Mouse (Mus musculus): ENCODE data around the gene Rptor. TPM values are rescaled to one million over a fixed set of nuclear protein-coding genes. Genes with fewer than 3 reads are reported as not detected.

Rptor gene
- total RNA-seq, 2 experiments from 2014 or later, result 6.7 to 10.1 TPM

DNA sequence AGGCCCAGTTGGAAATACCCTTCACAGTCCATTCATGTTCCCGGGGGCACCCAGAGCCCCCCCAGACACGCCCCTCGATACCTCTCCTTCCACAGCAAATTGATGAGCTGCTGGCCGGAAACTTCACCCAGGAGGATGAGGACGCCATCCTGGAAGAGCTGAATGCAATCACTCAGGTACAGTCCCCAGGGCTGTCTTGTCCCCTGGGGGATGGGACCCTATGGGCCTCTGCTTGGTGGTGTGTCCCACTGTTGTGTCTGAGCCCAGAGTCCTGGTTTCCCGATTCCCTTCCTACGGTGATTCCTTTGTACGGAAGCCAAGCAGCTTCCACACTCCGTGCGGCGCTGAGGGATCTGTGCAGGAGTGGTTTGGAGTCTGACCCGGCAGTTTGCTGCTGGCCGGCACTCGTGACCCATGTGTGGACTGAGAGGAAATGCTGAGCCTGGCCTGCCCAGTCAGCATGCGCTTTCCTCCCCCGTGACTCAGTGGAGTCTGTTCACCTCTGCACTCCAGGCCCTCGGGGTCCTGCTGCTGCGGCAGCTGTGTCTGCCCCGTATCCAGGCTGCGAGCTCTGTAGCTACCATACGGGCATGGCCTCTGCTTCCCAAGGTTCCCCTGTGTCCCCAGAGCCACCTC lies 314.2 kb downstream of the Rptor start:
- ATAC-seq (replicated peaks; ENCODE audit: low FRiP score, poor library complexity, severe bottlenecking), result no peak

DNA sequence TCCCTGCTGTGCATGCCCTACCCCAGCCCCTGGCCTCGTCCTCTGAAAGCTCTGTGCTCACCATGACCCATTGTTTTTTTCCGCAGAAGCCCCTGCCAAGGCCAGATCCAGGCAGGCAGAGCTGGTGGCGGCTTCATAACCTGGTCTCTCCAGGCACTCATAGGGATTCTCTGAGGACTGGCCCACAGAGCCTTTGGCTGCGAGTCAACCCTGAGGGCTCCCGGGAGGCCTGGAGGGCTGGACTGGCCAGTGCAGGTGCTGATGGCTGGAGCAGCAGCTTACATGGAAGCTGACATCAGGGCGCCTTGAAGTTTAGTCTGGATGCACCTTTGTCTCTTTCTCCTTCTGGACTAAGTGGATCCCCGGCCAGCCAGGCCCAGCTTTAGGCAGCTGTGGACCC lies 315.8 kb downstream of the Rptor start:
- no peak for ATAC-seq (replicated peaks; ENCODE audit: low FRiP score, poor library complexity, severe bottlenecking)

DNA sequence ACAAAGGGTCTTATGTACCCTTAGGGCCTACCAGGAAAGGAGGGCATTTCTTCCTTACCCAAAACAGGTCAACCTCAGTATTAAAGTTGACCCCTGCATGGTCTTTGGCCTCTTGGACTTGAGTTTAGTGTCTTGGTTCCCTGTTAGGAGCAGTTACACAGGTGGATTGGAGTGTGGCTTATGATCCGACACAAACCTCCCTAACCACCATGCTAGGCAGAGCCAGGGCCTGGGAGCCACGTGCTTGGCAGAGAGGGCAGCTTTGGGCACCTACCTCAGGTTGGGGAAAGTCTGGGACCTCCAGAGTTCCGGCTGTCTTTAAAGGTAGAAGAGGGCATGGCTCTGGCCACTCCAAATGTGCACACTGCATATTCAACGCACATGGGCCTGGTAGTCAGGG lies 316.7 kb downstream of the Rptor start:
- ATAC-seq (replicated peaks; ENCODE audit: low FRiP score, poor library complexity, severe bottlenecking), result no peak

DNA sequence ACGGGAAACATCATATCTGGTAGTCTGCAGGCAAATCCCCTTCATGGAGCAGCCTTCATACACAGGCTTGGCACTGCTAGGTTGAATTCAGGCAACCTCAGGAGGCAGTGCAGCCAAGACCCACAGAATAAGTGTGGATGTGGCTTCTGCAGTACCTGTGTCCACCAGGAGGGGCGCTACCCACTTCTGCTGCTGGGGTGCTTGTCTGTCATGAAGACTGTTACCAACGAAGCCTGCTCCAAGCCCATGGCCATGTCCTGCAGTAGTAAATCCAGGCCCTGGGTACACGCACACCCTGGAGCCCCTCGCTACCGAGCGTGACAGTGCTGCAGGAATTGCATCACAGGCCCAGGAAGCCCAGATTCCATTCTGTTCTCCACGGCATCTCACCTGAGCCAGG lies 317.2 kb downstream of the Rptor start:
- ATAC-seq (replicated peaks; ENCODE audit: low FRiP score, poor library complexity, severe bottlenecking), result peak; percentile 44; the same call in 1 of the 2 replicates

DNA sequence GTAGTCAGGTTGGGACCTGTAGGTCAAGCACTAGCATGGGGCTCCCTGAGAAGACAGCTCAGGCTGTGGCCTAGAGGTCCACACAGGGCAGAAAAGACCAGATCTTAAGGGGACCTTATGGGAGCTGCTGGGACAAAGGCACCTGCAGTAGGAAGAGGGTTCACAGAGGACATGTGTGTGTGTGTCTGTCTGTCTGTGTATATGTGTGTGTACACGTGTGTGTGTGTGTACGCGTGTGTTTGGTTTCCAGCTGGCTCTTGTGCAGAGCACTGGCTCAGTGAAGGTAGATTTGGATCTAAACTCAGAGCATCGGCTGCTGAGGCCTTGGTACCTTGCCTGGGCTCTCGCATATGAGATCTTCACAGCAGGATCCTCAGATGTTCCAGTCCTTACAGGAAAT lies 318.0 kb downstream of the Rptor start:
- no peak for ATAC-seq (replicated peaks; ENCODE audit: low FRiP score, poor library complexity, severe bottlenecking)

DNA sequence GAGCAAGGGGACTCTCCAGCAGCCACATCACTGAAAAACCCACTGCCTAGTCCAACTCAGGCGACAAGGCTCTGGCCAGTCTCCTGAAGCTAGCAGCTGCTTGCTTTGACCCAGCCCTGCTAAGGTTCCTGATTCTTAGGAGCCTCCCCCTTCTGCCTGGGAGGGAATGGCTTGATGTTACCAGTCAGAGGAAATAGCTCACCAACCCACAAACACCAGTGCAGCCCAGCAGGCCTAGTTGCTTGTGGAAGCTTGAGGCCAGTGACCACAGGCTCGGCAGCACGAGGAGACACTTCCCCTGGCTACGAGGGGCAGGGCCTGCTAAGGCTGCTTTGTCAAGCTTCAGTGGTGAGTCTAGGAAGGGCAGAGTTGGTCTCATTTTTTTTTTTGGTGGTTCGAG lies 322.5 kb downstream of the Rptor start:
- ATAC-seq (replicated peaks; ENCODE audit: low FRiP score, poor library complexity, severe bottlenecking), result no peak

DNA sequence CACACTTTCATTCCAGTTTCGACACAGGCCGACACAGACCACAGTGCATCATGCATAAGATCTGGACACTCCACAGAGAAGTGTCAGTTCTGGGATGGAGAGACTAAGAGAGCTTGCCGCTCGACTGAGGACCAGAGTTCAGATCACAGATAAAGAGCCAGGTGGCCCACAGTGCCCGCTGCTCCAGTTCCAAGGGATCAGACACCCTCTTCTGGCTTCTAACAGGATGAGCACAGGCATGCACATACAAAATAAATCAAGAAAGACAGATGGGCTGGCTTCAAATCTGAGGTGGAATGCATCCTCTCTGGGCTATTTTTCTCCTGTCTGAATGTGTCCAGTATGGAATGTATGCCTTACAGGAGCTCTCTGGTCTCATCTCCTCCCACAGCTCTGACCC lies 324.1 kb downstream of the Rptor start:
- ATAC-seq (replicated peaks; ENCODE audit: low FRiP score, poor library complexity, severe bottlenecking), result no peak

DNA sequence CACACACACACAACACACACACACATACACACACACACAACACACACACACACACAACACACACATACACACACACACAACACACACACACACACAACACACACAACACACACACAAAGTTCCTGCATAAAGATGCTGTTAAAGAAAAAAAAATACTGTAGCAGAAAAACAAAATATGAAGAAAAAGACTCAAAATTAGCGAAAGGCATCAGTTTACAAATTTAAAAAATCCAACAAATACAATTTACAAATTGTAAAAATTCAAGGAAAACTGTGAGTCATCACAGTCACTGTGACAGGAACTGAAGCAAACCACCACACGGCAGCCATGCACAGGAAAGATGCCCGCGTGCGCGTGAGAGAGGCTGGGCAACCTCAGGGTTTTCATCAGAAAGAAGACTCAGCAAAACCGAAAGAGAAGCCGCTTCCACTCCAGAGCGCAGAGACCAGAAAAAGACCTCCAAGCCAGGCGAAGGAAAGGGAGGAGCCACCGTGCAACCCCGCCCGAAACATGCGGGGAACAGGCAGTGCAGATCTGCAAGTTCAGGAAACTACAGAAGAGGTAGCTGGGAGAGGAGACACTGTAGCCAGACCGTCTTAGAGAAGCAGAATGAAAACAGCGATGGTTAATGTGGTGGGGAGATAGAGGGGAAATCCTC lies 325.4 kb downstream of the Rptor start:
- ATAC-seq (replicated peaks; ENCODE audit: low FRiP score, poor library complexity, severe bottlenecking), result no peak

DNA sequence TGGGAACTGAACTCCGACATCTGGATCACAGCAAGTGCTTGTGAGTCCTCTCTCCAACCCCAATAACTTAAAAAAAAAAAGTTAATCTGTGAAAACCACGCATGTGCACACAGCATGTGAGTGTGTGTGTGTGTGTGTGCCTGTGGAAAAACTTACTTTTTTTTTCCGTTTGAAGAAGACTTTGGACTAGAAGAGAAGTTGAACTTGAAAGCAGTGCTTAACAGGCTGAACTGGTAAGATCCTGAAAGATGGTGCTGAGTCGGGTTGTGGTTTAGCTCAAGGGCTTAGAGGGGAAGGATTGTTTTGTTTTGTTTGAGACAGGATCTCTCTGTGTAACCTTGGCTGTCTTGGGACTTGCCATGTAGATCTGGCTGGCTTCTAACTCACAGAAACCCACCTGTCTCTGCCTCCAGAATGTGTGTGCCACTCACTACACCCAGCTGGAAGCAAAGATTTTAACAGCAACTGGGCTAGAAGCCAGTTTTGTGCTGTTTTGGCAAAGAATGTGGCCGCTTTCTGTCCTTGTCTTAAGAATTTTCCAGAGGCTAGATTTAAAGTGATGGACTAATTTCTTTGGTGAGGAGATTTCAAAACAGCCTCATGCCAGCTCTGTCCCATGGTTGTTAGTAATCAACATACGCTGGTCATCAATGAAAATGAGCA lies 327.0 kb downstream of the Rptor start:
- ATAC-seq (replicated peaks; ENCODE audit: low FRiP score, poor library complexity, severe bottlenecking), result no peak

DNA sequence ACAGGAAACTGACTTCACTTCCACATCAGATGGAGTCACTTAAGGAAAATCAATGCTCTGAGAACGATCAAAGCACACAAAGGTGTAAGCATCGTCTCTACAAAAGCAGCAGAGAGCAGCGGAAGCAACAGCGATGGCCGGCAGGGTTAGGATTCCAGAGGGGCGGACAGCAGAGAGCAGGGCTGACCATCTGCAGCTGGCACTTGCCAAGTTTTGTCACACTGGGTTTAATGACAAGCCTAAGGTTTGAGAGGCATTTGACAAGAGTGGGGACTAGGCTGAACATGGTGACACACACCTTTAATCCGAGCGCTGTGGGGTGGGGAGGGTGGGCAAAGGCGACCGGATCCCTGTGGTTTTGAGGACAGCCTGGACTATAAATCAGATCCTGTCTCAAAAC lies 329.1 kb downstream of the Rptor start:
- ATAC-seq (replicated peaks; ENCODE audit: low FRiP score, poor library complexity, severe bottlenecking), result no peak

DNA sequence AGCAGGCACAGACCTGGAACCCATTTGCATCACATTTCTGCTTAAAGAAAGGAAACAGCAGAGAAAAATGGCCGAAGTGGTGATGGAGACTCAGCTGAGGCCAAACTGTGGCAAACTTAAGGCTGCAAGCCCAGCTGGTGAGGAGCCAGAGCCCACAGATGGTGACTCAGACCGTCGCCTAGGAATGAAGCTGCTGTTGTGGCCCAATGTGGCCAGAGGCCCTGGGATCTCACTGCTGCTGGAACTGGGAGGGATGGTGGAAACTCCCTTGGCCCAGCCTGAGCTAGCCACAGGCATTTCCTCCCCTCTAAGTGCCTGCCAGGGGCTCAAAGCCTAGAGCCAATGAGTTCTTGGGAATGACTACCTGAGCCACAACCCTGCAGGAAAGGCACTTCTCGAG lies 330.4 kb downstream of the Rptor start:
- ATAC-seq (replicated peaks; ENCODE audit: low FRiP score, poor library complexity, severe bottlenecking), result no peak

DNA sequence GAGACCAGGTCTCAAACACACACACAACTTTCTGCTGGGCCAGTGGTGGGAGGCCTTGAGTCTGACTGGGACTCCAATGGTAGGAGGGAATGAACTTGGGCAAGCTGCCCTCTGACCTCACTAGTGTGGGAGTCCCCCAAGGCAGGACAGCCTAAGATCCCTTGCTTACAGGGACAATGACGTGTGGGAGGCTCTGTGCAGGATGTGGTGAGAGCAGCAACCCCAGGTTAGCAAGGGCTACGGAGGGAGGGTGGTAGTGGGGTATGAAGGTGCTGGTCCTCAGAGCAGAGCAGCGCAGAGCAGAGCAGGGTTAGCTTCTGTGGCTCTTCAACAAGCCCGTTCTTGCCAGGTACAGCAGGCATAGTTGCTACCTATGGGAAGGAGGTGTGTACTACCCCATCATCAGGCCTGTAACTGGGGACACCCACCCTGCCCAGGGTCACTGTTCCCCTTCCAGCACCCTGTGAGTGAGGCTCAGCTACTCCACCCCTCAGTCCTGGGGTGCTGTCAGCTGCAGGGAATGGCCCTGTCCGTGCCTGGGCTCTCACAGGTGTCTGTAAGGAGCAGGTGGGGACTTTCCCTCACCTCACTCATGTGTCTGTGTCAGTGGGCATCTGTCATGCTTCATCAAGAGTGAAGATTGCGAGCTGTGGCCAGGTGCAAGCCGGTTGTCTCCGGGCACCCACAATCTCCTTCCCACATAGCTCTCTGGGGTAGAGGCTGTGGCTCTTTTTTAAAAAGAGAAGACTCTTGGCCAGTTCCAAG lies 331.3 kb downstream of the Rptor start:
- ATAC-seq (replicated peaks; ENCODE audit: low FRiP score, poor library complexity, severe bottlenecking), result no peak

DNA sequence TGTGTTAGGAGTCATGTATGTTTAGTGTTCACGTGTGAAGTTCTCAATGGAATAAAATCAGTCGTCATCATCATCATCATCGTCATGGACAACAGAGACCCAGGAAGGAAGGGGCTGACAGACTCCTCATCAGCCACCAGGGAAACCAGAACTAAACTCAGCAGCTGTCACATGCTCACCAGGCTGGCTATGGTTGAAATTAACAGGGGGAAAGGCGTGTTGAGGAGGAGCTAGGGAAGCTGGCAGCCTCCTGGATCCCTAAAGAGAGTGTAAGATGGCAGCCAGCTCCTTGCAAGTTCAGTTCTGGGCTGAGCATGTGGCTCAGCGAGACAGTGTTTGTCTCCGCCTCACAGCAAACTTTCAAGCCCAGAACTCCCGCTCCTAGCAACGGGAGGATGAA lies 332.1 kb downstream of the Rptor start:
- no peak for ATAC-seq (replicated peaks; ENCODE audit: low FRiP score, poor library complexity, severe bottlenecking)

DNA sequence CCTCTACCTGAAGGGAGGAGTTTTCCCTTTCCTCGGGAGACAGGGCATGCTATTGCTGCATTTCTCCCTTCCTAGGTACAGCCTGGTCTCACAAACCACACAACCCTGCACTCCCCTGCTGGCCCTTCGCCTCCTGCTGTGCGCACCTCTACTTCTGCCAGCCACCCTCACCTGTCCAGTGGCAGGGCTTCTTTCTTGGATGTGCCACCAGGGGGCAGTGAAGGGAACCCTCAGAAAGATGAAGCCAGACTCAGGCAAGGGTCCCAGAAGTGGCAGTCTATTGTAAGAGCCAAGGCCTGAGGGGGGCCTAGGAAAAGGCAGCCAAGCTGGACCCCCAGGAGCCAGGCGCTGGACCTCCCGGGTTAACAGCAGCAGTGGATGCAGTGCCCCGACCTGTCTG lies 332.8 kb downstream of the Rptor start:
- no peak for ATAC-seq (replicated peaks; ENCODE audit: low FRiP score, poor library complexity, severe bottlenecking)

DNA sequence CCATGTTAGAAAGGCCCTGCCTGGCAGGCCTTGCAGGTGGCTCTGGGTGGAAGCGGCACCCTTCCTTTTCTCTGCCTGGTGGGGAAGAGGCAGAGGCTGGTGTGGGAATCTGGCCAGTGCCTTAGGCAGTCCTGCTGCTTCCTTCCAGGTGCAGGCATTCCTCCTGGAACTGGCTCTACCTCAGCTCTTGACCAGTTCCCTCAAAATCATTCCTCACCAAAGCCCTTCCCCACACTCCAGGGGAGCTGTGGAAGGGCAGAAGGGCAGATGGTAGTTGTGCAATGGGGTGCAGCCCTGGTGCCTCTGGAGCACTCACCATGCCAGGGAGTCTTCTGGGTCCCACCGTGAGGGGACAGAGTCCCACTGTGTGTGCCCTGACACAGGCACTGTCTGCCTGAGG lies 333.8 kb downstream of the Rptor start:
- ATAC-seq (replicated peaks; ENCODE audit: low FRiP score, poor library complexity, severe bottlenecking), result no peak

DNA sequence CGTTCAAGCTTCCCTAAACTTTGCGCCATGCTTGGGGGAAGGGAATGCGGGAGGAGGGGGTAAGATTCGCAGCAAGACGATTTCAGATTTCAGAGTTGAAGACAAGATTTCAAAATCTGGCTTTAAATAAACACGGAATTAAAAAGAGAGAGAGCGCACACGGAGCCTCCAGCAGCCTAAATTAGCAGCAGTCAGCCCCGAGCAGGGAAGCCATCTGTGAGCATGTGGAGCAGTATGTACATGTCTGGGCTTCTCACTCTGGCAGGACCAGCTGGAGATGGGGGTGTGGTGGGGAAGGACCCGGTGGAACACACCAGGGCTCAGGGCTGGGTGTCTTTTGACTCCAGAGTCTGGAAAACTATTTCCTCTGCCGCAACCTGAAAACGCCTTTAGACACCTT lies 334.5 kb downstream of the Rptor start:
- ATAC-seq (replicated peaks; ENCODE audit: low FRiP score, poor library complexity, severe bottlenecking), result no peak

DNA sequence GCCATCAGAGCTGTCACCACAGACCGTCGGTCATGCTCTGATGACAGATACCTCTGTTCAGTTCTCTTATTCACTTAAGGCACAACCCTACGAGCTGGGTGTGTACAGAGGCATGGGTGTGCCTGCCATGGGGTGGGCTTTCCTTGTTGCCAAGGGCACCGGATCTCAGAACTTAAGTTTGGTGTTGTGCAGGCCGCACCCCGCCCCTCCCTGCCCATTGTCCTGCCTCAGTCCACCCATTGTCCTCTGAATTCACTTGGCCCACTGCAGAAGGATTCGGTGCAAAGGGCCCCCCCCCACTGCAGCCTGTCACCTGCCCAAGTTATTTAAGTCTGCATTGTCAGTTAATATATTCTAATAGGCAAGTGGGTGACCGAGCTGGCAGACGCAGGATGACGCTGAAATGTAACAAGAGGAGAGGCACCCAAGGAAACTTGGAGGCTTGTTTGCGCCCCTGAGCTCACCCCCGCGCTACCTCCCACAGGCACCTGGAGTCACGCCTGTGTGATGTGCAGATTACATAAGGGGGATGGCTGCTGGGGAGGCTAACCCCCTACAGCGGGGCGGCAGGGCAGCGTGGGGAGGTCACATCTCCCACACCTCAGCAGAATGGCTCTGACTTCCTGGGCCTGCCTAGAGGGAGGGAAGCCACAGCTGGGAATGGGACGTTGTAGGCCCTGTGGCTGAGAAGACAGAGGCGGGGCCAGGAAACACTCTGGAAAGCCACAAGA lies 335.2 kb downstream of the Rptor start:
- ATAC-seq (replicated peaks; ENCODE audit: low FRiP score, poor library complexity, severe bottlenecking), result no peak

DNA sequence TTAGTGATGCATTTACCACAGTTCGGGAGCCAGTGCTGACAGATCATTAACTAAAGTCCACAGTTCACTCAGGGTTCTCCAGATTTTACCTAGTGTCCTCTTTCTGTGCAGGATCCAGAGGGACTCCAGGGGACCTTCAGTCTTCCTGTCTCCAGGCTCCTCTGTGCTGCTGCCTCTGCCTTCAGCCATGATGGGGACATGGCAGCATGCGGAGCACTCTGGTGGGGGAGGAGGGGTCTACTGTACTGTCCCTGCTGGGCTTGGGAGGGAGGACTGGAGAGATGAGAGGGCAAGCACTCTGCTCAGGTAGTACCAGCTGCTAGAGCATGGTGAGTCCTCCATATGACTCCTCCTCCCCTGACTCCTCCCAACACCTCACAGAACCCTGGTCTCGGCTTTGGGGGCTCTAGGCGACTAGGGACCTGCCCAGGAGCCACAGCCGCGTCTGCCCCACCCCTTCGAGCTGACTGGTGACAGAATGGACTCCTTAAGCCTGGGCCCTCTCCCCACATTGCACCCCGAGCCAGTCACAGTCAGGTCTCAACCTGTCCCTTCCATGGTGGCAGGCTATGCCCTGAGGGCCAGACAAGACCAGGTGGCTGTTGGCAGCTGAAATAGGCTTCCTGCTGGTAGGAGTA lies 336.5 kb downstream of the Rptor start:
- ATAC-seq (replicated peaks; ENCODE audit: low FRiP score, poor library complexity, severe bottlenecking), result no peak

DNA sequence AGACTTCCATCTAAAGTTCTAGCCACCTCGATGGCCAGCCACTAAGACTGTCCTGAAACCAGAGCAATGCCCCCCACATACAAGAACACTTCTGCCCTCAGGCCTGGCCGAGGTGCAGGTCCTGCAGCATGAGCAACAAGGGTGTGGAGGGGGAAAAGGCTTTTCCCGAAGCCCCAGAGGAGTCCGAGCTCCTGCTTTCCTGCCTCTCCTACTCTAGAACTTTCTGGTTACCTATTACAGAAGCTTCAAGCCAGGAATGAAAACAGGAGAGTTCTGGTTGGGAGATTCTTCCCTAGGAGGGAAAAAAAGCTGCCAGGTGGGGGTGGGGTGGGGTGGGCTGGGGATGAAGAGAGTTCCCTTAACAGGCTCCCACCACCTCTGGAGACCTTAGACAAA lies 337.0 kb downstream of the Rptor start:
- no peak for ATAC-seq (replicated peaks; ENCODE audit: low FRiP score, poor library complexity, severe bottlenecking)

DNA sequence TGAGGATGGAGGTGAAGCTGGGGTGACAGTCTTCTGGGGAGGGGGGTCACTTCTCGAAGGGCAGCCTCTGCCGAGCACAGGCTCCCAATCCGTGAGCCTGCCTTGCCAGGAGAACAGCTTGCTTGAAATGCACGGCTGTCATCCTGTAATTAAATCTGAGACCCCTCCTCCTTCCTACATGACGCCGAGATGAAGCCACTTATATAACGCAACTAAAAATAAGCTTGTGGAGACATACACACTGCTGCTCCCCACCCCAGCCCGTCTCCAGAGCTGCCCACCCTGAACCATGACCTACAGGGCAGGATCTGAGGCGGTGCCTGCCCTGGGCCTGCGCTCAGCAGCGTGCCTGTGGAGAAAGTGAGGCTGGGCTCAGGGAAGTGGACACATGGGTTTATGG lies 337.4 kb downstream of the Rptor start:
- ATAC-seq (replicated peaks; ENCODE audit: low FRiP score, poor library complexity, severe bottlenecking), result no peak
